Mouse (Mus musculus) liver, embryonic 16.5 days (tissue): ENCODE measurements around the gene Cd52. TPM values are rescaled to one million over a fixed set of nuclear protein-coding genes. Genes with fewer than 3 reads are reported as not detected.
"Not testable (repeated sequence)": the region's sequence is repeated elsewhere in the genome, so short reads cannot be mapped to it uniquely, and the experiment has no call there.

Experiments
- ATAC-seq: fragments of 200-750 bp; cut with Nextera tagmentation; 2 replicates; pipeline ENCODE4 v1.8.0; 2017; ENCODE audit warnings: low read depth, mild to moderate bottlenecking, moderate number of reproducible peaks, moderate library complexity
- H3K27ac ChIP-seq: fragments of 300-500 bp; sonication (generic); 2 replicates; pipeline ENCODE4 v1.5.1; 2014; ENCODE audit warnings: mild to moderate bottlenecking, low read length
- H3K27me3 ChIP-seq: fragments of 300-500 bp; sonication (generic); 2 replicates; pipeline ENCODE4 v1.6.1; 2014; ENCODE audit warnings: low read depth, low read length, mixed read lengths; ENCODE audit not compliant: control insufficient read depth, insufficient read depth
- H3K36me3 ChIP-seq: fragments of 300-500 bp; sonication (generic); 2 replicates; pipeline ENCODE4 v1.6.1; 2014; ENCODE audit warnings: mild to moderate bottlenecking; ENCODE audit not compliant: control insufficient read depth, insufficient read depth
- H3K4me1 ChIP-seq: fragments of 300-500 bp; sonication (generic); 2 replicates; pipeline ENCODE4 v1.6.1; 2014; ENCODE audit warnings: low read depth, low read length, mixed read lengths; ENCODE audit not compliant: control insufficient read depth
- H3K4me2 ChIP-seq: fragments of 300-500 bp; sonication (generic); 2 replicates; pipeline ENCODE4 v1.6.1; 2014; ENCODE audit warnings: low read depth, low read length, mixed read lengths
- H3K4me3 ChIP-seq: fragments of 300-500 bp; sonication (generic); 2 replicates; pipeline ENCODE4 v1.5.1; 2014; ENCODE audit warnings: low read depth, mild to moderate bottlenecking, low read length
- H3K9ac ChIP-seq: fragments of 300-500 bp; sonication (generic); 2 replicates; pipeline ENCODE4 v1.6.1; 2014; ENCODE audit warnings: low read depth, low read length
- H3K9me3 ChIP-seq: fragments of 300-500 bp; sonication (generic); replicated peaks from 2 replicates; pipeline ENCODE4 v1.6.1; 2016; ENCODE audit warnings: low read length; ENCODE audit not compliant: control insufficient read depth
- WGBS: fragments of 180-500 bp; shearing (Covaris S2); extraction: QIAGEN DNeasy Blood & Tissue Kit; methylation state at CpG from one replicate; pipeline ENCODE4 v1.1.7; 2014; ENCODE audit not compliant: insufficient replicate concordance; 5-methylcytosine and 5-hydroxymethylcytosine counted together
- polyA plus RNA-seq: library from polyadenylated mRNA; unstranded; fragments of >200 nt; fragmentation: Nextera tagmentation; extraction: Ambion mirVana; gene quantifications from 2 replicates; pipeline ENCODE4 v1.2.1, GENCODE M21; 2015

The Cd52 gene
- 56.1 and 56.8 TPM in 2 replicates for polyA plus RNA-seq

DNA sequence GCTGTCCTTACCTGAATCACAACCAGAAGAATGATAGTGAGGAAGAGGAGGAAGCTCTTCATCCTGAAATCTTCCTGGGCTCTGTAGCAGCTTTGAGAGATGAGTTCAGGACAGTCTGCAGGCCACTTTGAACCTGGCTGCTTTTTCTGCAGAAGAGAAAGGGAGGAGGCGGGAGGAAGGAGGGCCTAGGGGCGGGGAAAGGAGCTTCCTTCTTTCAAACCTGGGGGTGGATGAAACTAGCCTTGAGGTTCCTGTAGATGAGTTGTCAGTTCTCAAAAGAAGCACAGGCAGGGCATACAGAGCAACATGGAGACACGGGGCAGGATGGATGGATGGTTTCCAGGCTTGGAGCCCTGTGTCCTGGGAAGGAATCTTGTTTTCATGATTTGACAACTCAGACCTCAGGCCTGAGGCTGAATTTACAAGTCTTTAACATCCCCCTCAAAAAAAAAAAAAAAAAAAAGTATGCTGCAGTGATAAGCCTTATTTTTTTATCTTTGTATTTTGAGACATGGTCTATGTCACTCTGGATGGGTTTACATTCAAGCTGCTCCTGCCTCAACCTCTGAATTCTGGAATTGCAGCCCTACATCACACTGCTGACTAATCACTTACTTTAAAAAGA, at the start of gene Cd52:
Gene Cd52, minus strand, starts transcription at position 160 of the 625 bp plus-strand sequence.
- 28% methylated on average over 3 of the region's 3 CpGs for WGBS
- peak within 1 kb of the TSS; percentile 32 for H3K4me3 ChIP-seq
- no peak within 1 kb of the TSS for H3K4me2 ChIP-seq
- H3K4me1 ChIP-seq = no peaks in the 10 kb centered on the region
- H3K9ac ChIP-seq = no peak within 1 kb of the TSS
- H3K27me3 ChIP-seq = no peaks in the 10 kb centered on the region
- H3K27ac ChIP-seq = 0 out of 2 replicates have a peak within 1 kb of the TSS, but pooled peaks have one; percentile 16
- H3K9me3 ChIP-seq = no peaks in the 10 kb centered on the region
- no peak for ATAC-seq
- H3K36me3 ChIP-seq = no peaks in the 10 kb centered on the region

DNA sequence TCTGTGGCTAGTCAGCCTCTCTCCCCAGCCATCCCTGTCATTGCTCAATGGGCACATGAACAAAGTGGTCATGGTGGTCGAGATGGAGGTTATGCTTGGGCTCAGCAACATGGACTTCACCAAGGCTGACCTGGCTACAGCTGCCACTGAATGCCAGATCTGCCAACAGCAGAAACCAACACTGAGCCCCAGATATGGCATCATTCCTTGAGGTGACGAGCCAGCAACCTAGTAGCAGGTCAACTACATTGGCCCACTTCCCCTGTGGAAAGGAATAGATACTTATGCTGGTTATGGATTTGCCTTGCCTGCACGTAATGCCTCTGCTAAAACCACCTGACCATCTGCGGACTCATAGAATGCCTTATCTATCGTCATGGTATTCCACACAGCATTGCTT, 49.4 kb upstream of the Cd52 start:
- WGBS = 80% methylated on average over 5 of the region's 5 CpGs
- not testable (repeated sequence) for H3K4me1 ChIP-seq, H3K9ac ChIP-seq, H3K4me2 ChIP-seq, H3K9me3 ChIP-seq, H3K27me3 ChIP-seq, H3K36me3 ChIP-seq, ATAC-seq, H3K27ac ChIP-seq, H3K4me3 ChIP-seq

DNA sequence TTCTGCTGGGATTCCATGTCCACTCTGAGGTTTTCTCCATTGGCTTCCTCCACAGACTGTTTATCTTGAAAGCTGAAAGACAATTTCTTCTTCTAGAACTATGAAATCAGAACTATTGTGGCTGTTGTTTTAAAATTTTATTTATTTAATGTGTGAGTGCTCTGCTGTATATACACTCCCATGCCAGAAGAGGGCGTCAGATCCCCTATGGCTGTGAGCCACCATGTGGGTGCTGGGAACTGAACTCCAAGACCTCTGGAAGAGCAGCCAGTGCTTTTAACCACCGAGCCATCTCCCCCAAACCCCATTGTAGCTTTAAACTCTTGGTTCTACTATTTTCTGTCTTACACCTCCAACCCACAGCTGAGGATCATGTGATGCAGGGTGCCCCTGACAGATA, 44.0 kb upstream of the Cd52 start:
- H3K27ac ChIP-seq = no peak overlapping the region
- WGBS = 59% methylated on average over 2 of the region's 2 CpGs
- ATAC-seq = no peak
- H3K27me3 ChIP-seq = no peaks in the 10 kb centered on the region
- H3K4me2 ChIP-seq = no peak overlapping the region
- no peak overlapping the region for H3K4me3 ChIP-seq
- H3K9ac ChIP-seq = no peak overlapping the region
- no peaks in the 10 kb centered on the region for H3K36me3 ChIP-seq
- H3K9me3 ChIP-seq = no peaks in the 10 kb centered on the region
- H3K4me1 ChIP-seq = no peaks in the 10 kb centered on the region

DNA sequence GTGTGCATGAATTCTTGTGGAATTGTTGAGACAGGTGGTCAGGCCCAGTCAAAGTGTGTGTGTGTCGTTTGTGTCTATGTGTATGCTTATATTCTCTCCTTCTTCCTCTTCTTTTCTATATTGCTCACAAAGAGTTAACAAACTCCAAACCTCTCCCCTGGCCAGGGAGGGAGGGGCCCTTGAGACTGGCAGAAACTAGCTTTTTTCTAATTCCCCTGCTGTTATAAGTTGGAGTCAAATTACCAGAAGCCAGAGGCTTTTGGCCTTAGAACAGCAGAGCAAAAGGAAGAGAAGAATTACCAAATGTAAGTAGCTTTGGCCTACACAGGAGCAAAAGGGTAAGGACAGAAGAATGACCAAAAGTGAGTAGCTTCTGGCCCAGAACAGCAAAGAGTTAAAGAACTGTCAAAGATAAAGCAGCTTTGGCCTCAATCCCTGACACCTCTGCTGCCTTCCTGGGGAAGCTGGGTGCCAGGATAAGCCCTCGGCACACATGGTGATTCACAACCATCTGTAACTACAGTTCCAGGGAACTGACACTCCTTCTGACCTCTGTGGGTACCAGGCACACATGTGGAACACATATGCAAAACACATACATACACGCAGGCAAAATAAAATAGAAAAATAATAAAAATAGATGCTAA, 41.5 kb upstream of the Cd52 start:
- 47% methylated on average over 3 of the region's 3 CpGs for WGBS
- H3K9me3 ChIP-seq = no peaks in the 10 kb centered on the region

DNA sequence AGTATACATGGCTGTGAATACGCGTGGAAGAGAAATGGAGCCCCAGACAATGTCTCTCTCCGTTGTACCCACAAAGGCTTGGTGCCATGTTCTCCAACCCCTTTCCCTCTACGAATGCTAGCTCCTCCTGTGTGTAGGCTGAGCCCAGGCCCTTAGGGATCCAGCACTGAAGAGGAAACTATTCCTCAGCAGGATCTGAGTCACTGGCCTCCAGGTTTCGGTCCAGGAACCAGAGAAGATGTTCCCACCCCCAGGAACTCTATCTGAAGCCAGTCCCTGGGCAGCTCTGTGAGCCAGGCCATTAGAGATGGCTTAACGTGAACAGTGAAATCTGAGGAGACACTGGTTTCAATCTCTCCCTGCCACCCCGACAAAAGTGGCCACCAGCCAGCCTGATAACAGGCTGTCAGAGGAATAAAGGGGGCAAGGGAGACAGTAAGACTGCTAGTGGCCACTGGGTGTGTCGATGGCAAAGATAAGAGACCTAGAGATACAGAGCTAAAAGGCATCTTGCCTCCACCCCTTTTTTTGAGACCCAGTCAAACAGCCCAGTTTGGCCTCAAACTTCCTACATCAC, 37.7 kb upstream of the Cd52 start:
- no peak overlapping the region for H3K4me3 ChIP-seq
- H3K27me3 ChIP-seq = no peaks in the 10 kb centered on the region
- H3K4me2 ChIP-seq = no peak overlapping the region
- peaks cover 30% of the 10 kb centered on the region for H3K4me1 ChIP-seq
- no peak overlapping the region for H3K9ac ChIP-seq
- WGBS = 56% methylated on average over 8 of the region's 8 CpGs
- H3K27ac ChIP-seq = no peak overlapping the region
- H3K36me3 ChIP-seq = peaks cover 4% of the 10 kb centered on the region
- no peak for ATAC-seq
- no peaks in the 10 kb centered on the region for H3K9me3 ChIP-seq

More for the DNA sequence above, 41.5 kb upstream of the Cd52 start:
- no peak overlapping the region for H3K4me2 ChIP-seq
- no peak for ATAC-seq
- H3K36me3 ChIP-seq = no peaks in the 10 kb centered on the region
- no peak overlapping the region for H3K27ac ChIP-seq
- no peak overlapping the region for H3K9ac ChIP-seq
- no peaks in the 10 kb centered on the region; the same call in none of the 2 replicates for H3K4me1 ChIP-seq
- H3K4me3 ChIP-seq = no peak overlapping the region
- no peaks in the 10 kb centered on the region for H3K27me3 ChIP-seq

DNA sequence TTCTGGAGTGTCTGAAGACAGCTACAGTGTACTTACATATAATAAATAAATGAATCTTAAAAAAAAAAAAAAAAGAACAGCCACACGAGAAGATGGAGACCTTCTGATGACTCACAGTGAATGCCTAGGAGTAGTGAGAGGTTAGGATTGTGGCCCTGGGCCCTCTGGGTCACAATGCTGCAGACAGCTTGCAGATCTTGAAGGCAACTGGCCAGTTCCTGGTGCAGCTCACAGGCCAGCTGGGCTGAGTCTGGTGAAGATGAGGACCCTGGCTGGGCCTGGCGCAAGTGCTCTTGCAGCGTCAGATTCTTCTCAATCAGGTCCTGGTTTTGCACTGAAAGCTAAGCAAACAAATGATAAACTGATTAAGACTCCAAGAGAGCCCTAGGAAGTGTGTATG, 37.2 kb upstream of the Cd52 start:
- Histone ChIP-seq H3K9me3 (no peaks in the 10 kb centered on the region), H3K4me1 (peaks cover 31% of the 10 kb centered on the region), H3K27me3 (no peaks in the 10 kb centered on the region), H3K4me3 (no peak overlapping the region), H3K36me3 (peaks cover 4% of the 10 kb centered on the region), H3K27ac (no peak overlapping the region), H3K4me2 (no peak overlapping the region), H3K9ac (no peak overlapping the region)
- 73% methylated on average over 3 of the region's 3 CpGs for WGBS
- ATAC-seq = no peak

DNA sequence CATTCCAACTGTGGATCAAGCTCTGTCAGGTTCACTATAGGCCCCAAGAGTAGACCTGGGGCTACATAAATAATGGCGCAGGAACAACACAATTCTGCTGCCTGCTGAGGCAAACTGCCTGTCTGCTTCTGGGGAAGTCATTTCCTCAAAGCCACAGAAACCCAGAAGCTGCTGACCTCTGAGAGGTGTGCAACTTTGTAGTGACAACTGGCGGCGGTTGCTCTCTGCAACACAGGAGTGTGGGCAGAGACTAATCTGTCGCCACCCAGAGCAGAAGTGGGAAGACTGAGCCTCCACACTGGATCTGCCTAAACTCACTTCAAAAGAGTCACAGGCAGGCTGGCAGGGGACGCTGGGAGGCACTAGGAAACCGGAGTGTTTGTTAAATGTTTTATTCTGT, 34.6 kb upstream of the Cd52 start:
- H3K9me3 ChIP-seq = no peaks in the 10 kb centered on the region
- 15% methylated on average over 6 of the region's 6 CpGs for WGBS
- no peak for ATAC-seq
- peaks cover 33% of the 10 kb centered on the region for H3K4me1 ChIP-seq
- peak overlapping the region; percentile 79 for H3K27ac ChIP-seq
- peak overlapping the region; percentile 83; the same call in 1 of the 2 replicates for H3K9ac ChIP-seq
- H3K36me3 ChIP-seq = peaks cover 4% of the 10 kb centered on the region
- H3K4me3 ChIP-seq = peak overlapping the region; percentile 80
- peak overlapping the region; percentile 92 for H3K4me2 ChIP-seq
- H3K27me3 ChIP-seq = no peaks in the 10 kb centered on the region

DNA sequence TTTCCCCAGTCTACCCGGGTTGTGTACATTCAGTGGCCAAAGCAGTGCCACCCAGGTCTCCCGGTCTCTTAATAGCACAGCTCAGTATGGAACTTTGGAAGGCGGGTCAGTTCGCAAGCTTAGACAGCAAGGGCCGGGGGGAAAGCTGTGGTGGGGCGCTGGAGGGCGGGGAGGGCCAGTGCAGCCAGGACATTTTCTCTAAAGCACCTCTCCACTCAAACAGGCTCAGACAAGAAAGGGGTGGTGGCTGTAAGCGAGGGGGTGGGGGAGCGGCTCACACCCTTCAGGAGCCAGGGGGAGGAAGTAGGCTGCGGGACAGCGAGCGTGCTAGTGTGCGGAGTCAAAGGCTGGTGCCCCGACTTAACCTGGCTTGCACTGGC, 34.1 kb upstream of the Cd52 start:
- peak; percentile 50 for ATAC-seq
- H3K4me2 ChIP-seq = peak overlapping the region; percentile 92
- H3K9ac ChIP-seq = peak overlapping the region; percentile 83
- H3K9me3 ChIP-seq = no peaks in the 10 kb centered on the region
- H3K27me3 ChIP-seq = no peaks in the 10 kb centered on the region
- peaks cover 4% of the 10 kb centered on the region for H3K36me3 ChIP-seq
- H3K4me1 ChIP-seq = peaks cover 38% of the 10 kb centered on the region
- peak overlapping the region; percentile 79 for H3K27ac ChIP-seq
- peak overlapping the region; percentile 80 for H3K4me3 ChIP-seq
- WGBS = 2% methylated on average over 14 of the region's 14 CpGs
